Comparison of ENCODE assay signal across 9 mouse cellular contexts in genomic region chr4:70579654-70580053, GRCm38 (mm10). TPM values are rescaled to one million over a fixed set of nuclear protein-coding genes. Genes with fewer than 3 reads are reported as not detected.
DNase-seq lines count a peak whose midpoint lies in the region; ATAC-seq lines count a peak whose summit lies in the region.
"Had no signal": no experiment of that assay in that cellular context is flagged by ENCODE, and none has a peak within 500 bp of the region (broad histone marks: within the 10 kb centered on the region; RNA-seq: fewer than 3 reads in every experiment).

No protein-coding gene starts in this region.

- H3K36me3 ChIP-seq in hindbrain, embryonic 11.5 days (ENCODE audit: control insufficient read depth, insufficient read depth, low read length): no peaks in the 10 kb centered on the region
- no peaks in the 10 kb centered on the region for H3K36me3 ChIP-seq in hindbrain, embryonic 16.5 days (ENCODE audit: control insufficient read depth, insufficient read depth, low read length)
- H3K36me3 ChIP-seq: limb, embryonic 12.5 days had no signal

- no peak overlapping the region for H3K4me2 ChIP-seq in hindbrain, embryonic 11.5 days (replicated peaks; ENCODE audit: low read depth, low read length)
- H3K4me2 ChIP-seq in hindbrain, embryonic 16.5 days (ENCODE audit: low read length): no peak overlapping the region
- H3K4me2 ChIP-seq: limb, embryonic 12.5 days had no signal

- H3K4me3 ChIP-seq in hindbrain, embryonic 11.5 days (ENCODE audit: low read depth, low read length): no peak overlapping the region
- no peak overlapping the region for H3K4me3 ChIP-seq in hindbrain, embryonic 16.5 days (ENCODE audit: low read length)
- H3K4me3 ChIP-seq: limb, embryonic 12.5 days had no signal

- H3K9me3 ChIP-seq in hindbrain, embryonic 11.5 days (ENCODE audit: control insufficient read depth, low read length): no peaks in the 10 kb centered on the region
- H3K9me3 ChIP-seq in hindbrain, embryonic 16.5 days (ENCODE audit: control insufficient read depth, low read length): no peaks in the 10 kb centered on the region
- H3K9me3 ChIP-seq: limb, embryonic 12.5 days had no signal

- peak; percentile 44 for DNase-seq in hindbrain, embryonic 11.5 days (ENCODE audit: low spot score)
- DNase-seq in Muller cell, postnatal 12 days (ENCODE audit: inconsistent ontology term): peak; percentile 49
- peak; percentile 49 for DNase-seq in heart, postnatal 4 days
- peak; percentile 21 for DNase-seq in left cerebral cortex, adult 11 months (ENCODE audit: low spot score)
- peak; percentile 59 for DNase-seq in retina, postnatal 1 day

- no peak overlapping the region for H3K27ac ChIP-seq in hindbrain, embryonic 11.5 days (ENCODE audit: low read depth, low read length)
- H3K27ac ChIP-seq in hindbrain, embryonic 16.5 days (ENCODE audit: low read depth, low read length): no peak overlapping the region
- H3K27ac ChIP-seq: limb, embryonic 12.5 days had no signal

- H3K4me1 ChIP-seq in hindbrain, embryonic 11.5 days (replicated peaks; ENCODE audit: control insufficient read depth, insufficient read depth, low read length): no peaks in the 10 kb centered on the region
- H3K4me1 ChIP-seq in hindbrain, embryonic 16.5 days (ENCODE audit: control insufficient read depth, insufficient read depth, low read depth, low read length): no peaks in the 10 kb centered on the region
- H3K4me1 ChIP-seq: limb, embryonic 12.5 days had no signal

- no peaks in the 10 kb centered on the region for H3K27me3 ChIP-seq in hindbrain, embryonic 11.5 days (ENCODE audit: control insufficient read depth, insufficient read depth, low read length)
- no peaks in the 10 kb centered on the region for H3K27me3 ChIP-seq in hindbrain, embryonic 16.5 days (replicated peaks; ENCODE audit: control insufficient read depth, insufficient read depth, low read length)
- H3K27me3 ChIP-seq: limb, embryonic 12.5 days had no signal

- H3K9ac ChIP-seq in hindbrain, embryonic 11.5 days (ENCODE audit: low read depth, low read length): no peak overlapping the region
- no peak overlapping the region for H3K9ac ChIP-seq in hindbrain, embryonic 16.5 days (ENCODE audit: low read depth, low read length)
- H3K9ac ChIP-seq: limb, embryonic 12.5 days had no signal

- WGBS in hindbrain, embryonic 11.5 days: 53% methylated on average over 3 of the region's 3 CpGs
- 44% methylated on average over 3 of the region's 3 CpGs for WGBS in hindbrain, embryonic 16.5 days

- ATAC-seq in hindbrain, embryonic 11.5 days (ENCODE audit: low FRiP score): peak; percentile 33; the same call in 1 of the 2 replicates
- ATAC-seq in hindbrain, embryonic 16.5 days: no peak
- ATAC-seq in cerebellum, adult (ENCODE audit: insufficient number of reproducible peaks, low FRiP score, low TSS enrichment): peak; percentile 64; the same call in 1 of the 2 replicates
- no peak for ATAC-seq in erythroid progenitor cell, adult 5-6 weeks (replicated peaks; ENCODE audit: low FRiP score, poor library complexity, severe bottlenecking)

RNA-seq across cellular contexts. Expression of gene Megf9, which starts 44.9 kb away (rescaled TPM):
- polyA plus RNA-seq in hindbrain, embryonic 11.5 days (2014; fragmentation: Nextera tagmentation; extraction: Ambion mirVana): 27.8 and 29.2 TPM in 2 replicates
- 22.4 and 25.6 TPM in 2 replicates for polyA plus RNA-seq in hindbrain, embryonic 16.5 days (2015; fragmentation: Nextera tagmentation; extraction: Ambion mirVana)
- 10 to 100 TPM; 12.7 to 14.3 TPM for total RNA-seq in heart, postnatal 4 days (2021)
- total RNA-seq in erythroid progenitor cell, adult 5-6 weeks (2015; ENCODE audit: low replicate concordance): 13.7 and 22.6 TPM in 2 replicates
- 11.0 and 11.3 TPM in 2 replicates for total RNA-seq in erythroid progenitor cell, adult 5-6 weeks (2017; ENCODE audit: low replicate concordance)

Comparison
In these comparisons a context has a peak if more than half of its experiments do, and no peak if none do; other contexts are left out.
1. ATAC-seq: peak in hindbrain, embryonic 11.5 days (single experiment) and cerebellum, adult (single experiment); none in hindbrain, embryonic 16.5 days (single experiment) and erythroid progenitor cell, adult 5-6 weeks (single experiment).
2. Peak in every context shown above with its lines, with median percentiles within 50 percentile points of each other: DNase-seq.